Mouse (Mus musculus): ENCODE measurements around the gene Mcts2.
A peak's percentile ranks its signal among the peaks of the same experiment; 100 is the strongest.

Gene Mcts2

GRCm38 (mm10) chr2:152691564-152692217 is 4.9 kb downstream of the Mcts2 start:
- DNase-seq: no peak

- peak; percentile 75 for DNase-seq
Measured at GRCm38 (mm10) chr2:152693233-152693632, 6.4 kb downstream of the Mcts2 start.

- DNase-seq: no peak
Measured at GRCm38 (mm10) chr2:152693735-152694134, 6.9 kb downstream of the Mcts2 start.

- DNase-seq: no peak
Measured at GRCm38 (mm10) chr2:152694708-152695107, 7.9 kb downstream of the Mcts2 start.

GRCm38 (mm10) chr2:152696016-152696415 is 9.2 kb downstream of the Mcts2 start:
- no peak for DNase-seq

GRCm38 (mm10) chr2:152696476-152697164 is 9.8 kb downstream of the Mcts2 start:
- DNase-seq: peak; percentile 92

- no peak for DNase-seq
Measured at GRCm38 (mm10) chr2:152700138-152700537, 13.3 kb downstream of the Mcts2 start.

- no peak for DNase-seq
Measured at GRCm38 (mm10) chr2:152700725-152701124, 13.9 kb downstream of the Mcts2 start.

GRCm38 (mm10) chr2:152703596-152704255 is 16.9 kb downstream of the Mcts2 start:
- no peak for DNase-seq

GRCm38 (mm10) chr2:152704256-152704605 is 17.4 kb downstream of the Mcts2 start:
- DNase-seq: no peak

- no peak for DNase-seq
Measured at GRCm38 (mm10) chr2:152704811-152705370, 18.1 kb downstream of the Mcts2 start.

GRCm38 (mm10) chr2:152705993-152706571 is 19.2 kb downstream of the Mcts2 start:
- DNase-seq: no peak

GRCm38 (mm10) chr2:152707186-152707585 is 20.4 kb downstream of the Mcts2 start:
- no peak for DNase-seq

- peak; percentile 17 for DNase-seq
Measured at GRCm38 (mm10) chr2:152707627-152708026, 20.8 kb downstream of the Mcts2 start.

GRCm38 (mm10) chr2:152709066-152709465 is 22.2 kb downstream of the Mcts2 start:
- DNase-seq: no peak

GRCm38 (mm10) chr2:152716241-152716772 is 29.5 kb downstream of the Mcts2 start:
- DNase-seq: no peak

GRCm38 (mm10) chr2:152717652-152718051 is 30.8 kb downstream of the Mcts2 start:
- no peak for DNase-seq

- no peak for DNase-seq
Measured at GRCm38 (mm10) chr2:152718076-152718475, 31.2 kb downstream of the Mcts2 start.

- peak; percentile 31 for DNase-seq
Measured at GRCm38 (mm10) chr2:152723651-152724331, 37.0 kb downstream of the Mcts2 start.

GRCm38 (mm10) chr2:152724332-152724723 is 37.5 kb downstream of the Mcts2 start:
- no peak for DNase-seq

GRCm38 (mm10) chr2:152725178-152725750 is 38.4 kb downstream of the Mcts2 start:
- DNase-seq: no peak

- DNase-seq: no peak
Measured at GRCm38 (mm10) chr2:152726213-152726612, 39.4 kb downstream of the Mcts2 start.
